Mouse (Mus musculus): ENCODE data around the gene Kcnc3. TPM values are rescaled to one million over a fixed set of nuclear protein-coding genes. Genes with fewer than 3 reads are reported as not detected.

The Kcnc3 gene
- polyA plus RNA-seq, 1 experiment from 2014 or later = 1.7 TPM

GRCm38 (mm10) chr7:44550409-44550678 is 40.1 kb upstream of the Kcnc3 start:
- Histone ChIP-seq H3K27me3 (ENCODE audit: control insufficient read depth, insufficient read depth, low read length) (no peaks in the 10 kb centered on the region), H3K9ac (ENCODE audit: low read length) (no peak overlapping the region), H3K4me2 (ENCODE audit: low read depth) (no peak overlapping the region), H3K4me1 (ENCODE audit: control insufficient read depth, insufficient read depth, low read length) (peaks cover 13% of the 10 kb centered on the region), H3K27ac (ENCODE audit: low read depth, low read length) (no peak overlapping the region), H3K9me3 (ENCODE audit: control insufficient read depth, low read length) (0 out of 2 replicates have a peak, but pooled peaks cover 2% of the 10 kb centered on the region), H3K4me3 (ENCODE audit: low read depth, low read length) (no peak overlapping the region), H3K36me3 (ENCODE audit: control insufficient read depth, insufficient read depth, low read length) (peaks cover 9% of the 10 kb centered on the region; the same call in 1 of the 2 replicates)
- DNase-seq (ENCODE audit: low spot score) = no peak
- WGBS = 96% methylated on average over 12 of the region's 12 CpGs
- ATAC-seq (ENCODE audit: insufficient read depth, low FRiP score, low TSS enrichment) = no peak

- WGBS = 93% methylated on average over 21 of the region's 21 CpGs
- ATAC-seq (ENCODE audit: insufficient read depth, low FRiP score, low TSS enrichment) = no peak
- DNase-seq (ENCODE audit: low spot score) = no peak
Observed at GRCm38 (mm10) chr7:44551301-44551700, 39.2 kb upstream of the Kcnc3 start.

GRCm38 (mm10) chr7:44551731-44552130 is 38.7 kb upstream of the Kcnc3 start:
- Histone ChIP-seq H3K4me3 (ENCODE audit: low read depth, low read length) (no peak overlapping the region), H3K9me3 (ENCODE audit: control insufficient read depth, low read length) (no peaks in the 10 kb centered on the region), H3K4me2 (ENCODE audit: low read depth) (no peak overlapping the region), H3K4me1 (ENCODE audit: control insufficient read depth, insufficient read depth, low read length) (peaks cover 13% of the 10 kb centered on the region), H3K27me3 (ENCODE audit: control insufficient read depth, insufficient read depth, low read length) (no peaks in the 10 kb centered on the region), H3K36me3 (ENCODE audit: control insufficient read depth, insufficient read depth, low read length) (peaks cover 9% of the 10 kb centered on the region; the same call in 1 of the 2 replicates), H3K27ac (ENCODE audit: low read depth, low read length) (no peak overlapping the region), H3K9ac (ENCODE audit: low read length) (no peak overlapping the region)
- WGBS = 81% methylated on average over 22 of the region's 22 CpGs
- no peak for ATAC-seq (ENCODE audit: insufficient read depth, low FRiP score, low TSS enrichment)
- DNase-seq (ENCODE audit: low spot score) = no peak

More at GRCm38 (mm10) chr7:44551301-44551700, 39.2 kb upstream of the Kcnc3 start:
- H3K4me3 ChIP-seq (ENCODE audit: low read depth, low read length) = no peak overlapping the region
- peaks cover 13% of the 10 kb centered on the region for H3K4me1 ChIP-seq (ENCODE audit: control insufficient read depth, insufficient read depth, low read length)
- H3K27me3 ChIP-seq (ENCODE audit: control insufficient read depth, insufficient read depth, low read length) = no peaks in the 10 kb centered on the region
- peaks cover 9% of the 10 kb centered on the region; the same call in 1 of the 2 replicates for H3K36me3 ChIP-seq (ENCODE audit: control insufficient read depth, insufficient read depth, low read length)
- no peak overlapping the region for H3K9ac ChIP-seq (ENCODE audit: low read length)
- H3K27ac ChIP-seq (ENCODE audit: low read depth, low read length) = no peak overlapping the region
- H3K4me2 ChIP-seq (ENCODE audit: low read depth) = no peak overlapping the region
- H3K9me3 ChIP-seq (ENCODE audit: control insufficient read depth, low read length) = no peaks in the 10 kb centered on the region

- no peaks in the 10 kb centered on the region for H3K9me3 ChIP-seq (ENCODE audit: control insufficient read depth, low read length)
- WGBS = 86% methylated on average over 31 of the region's 31 CpGs
- no peak for DNase-seq (ENCODE audit: low spot score)
- no peak for ATAC-seq (ENCODE audit: insufficient read depth, low FRiP score, low TSS enrichment)
- peaks cover 12% of the 10 kb centered on the region for H3K4me1 ChIP-seq (ENCODE audit: control insufficient read depth, insufficient read depth, low read length)
- H3K4me3 ChIP-seq (ENCODE audit: low read depth, low read length) = peak overlapping the region; percentile 81; the same call in 1 of the 2 replicates
- H3K9ac ChIP-seq (ENCODE audit: low read length) = no peak overlapping the region
- H3K36me3 ChIP-seq (ENCODE audit: control insufficient read depth, insufficient read depth, low read length) = peaks cover 9% of the 10 kb centered on the region; the same call in 1 of the 2 replicates
- H3K4me2 ChIP-seq (ENCODE audit: low read depth) = peak overlapping the region; percentile 57; the same call in 1 of the 2 replicates
- no peak overlapping the region for H3K27ac ChIP-seq (ENCODE audit: low read depth, low read length)
- no peaks in the 10 kb centered on the region for H3K27me3 ChIP-seq (ENCODE audit: control insufficient read depth, insufficient read depth, low read length)
Observed at GRCm38 (mm10) chr7:44552141-44552908, 38.1 kb upstream of the Kcnc3 start.

- peak overlapping the region; percentile 84 for H3K27ac ChIP-seq (ENCODE audit: low read depth, low read length)
- ATAC-seq (ENCODE audit: insufficient read depth, low FRiP score, low TSS enrichment) (peak; percentile 81), DNase-seq (ENCODE audit: low spot score) (peak; percentile 93)
- WGBS = under 1% methylated on average over 32 of the region's 32 CpGs
- peaks cover 3% of the 10 kb centered on the region; the same call in 1 of the 2 replicates for H3K4me1 ChIP-seq (ENCODE audit: control insufficient read depth, insufficient read depth, low read length)
- H3K9ac ChIP-seq (ENCODE audit: low read length) = peak overlapping the region; percentile 61
- H3K4me3 ChIP-seq (ENCODE audit: low read depth, low read length) = peak overlapping the region; percentile 81
- H3K27me3 ChIP-seq (ENCODE audit: control insufficient read depth, insufficient read depth, low read length) = no peaks in the 10 kb centered on the region
- peak overlapping the region; percentile 57 for H3K4me2 ChIP-seq (ENCODE audit: low read depth)
- H3K9me3 ChIP-seq (ENCODE audit: control insufficient read depth, low read length) = no peaks in the 10 kb centered on the region
- peaks cover 9% of the 10 kb centered on the region; the same call in 1 of the 2 replicates for H3K36me3 ChIP-seq (ENCODE audit: control insufficient read depth, insufficient read depth, low read length)
Observed at GRCm38 (mm10) chr7:44553196-44553764, 37.2 kb upstream of the Kcnc3 start.

GRCm38 (mm10) chr7:44553826-44554225 is 36.6 kb upstream of the Kcnc3 start, which contains the start of gene Nr1h2:
Nr1h2 (minus strand) TSS chr7:44553951.
- Histone ChIP-seq H3K27ac (ENCODE audit: low read depth, low read length) (peak within 1 kb of the TSS; percentile 84), H3K4me3 (ENCODE audit: low read depth, low read length) (peak within 1 kb of the TSS; percentile 81), H3K27me3 (ENCODE audit: control insufficient read depth, insufficient read depth, low read length) (no peaks in the 10 kb centered on the region), H3K4me1 (ENCODE audit: control insufficient read depth, insufficient read depth, low read length) (peaks cover 3% of the 10 kb centered on the region; the same call in 1 of the 2 replicates), H3K36me3 (ENCODE audit: control insufficient read depth, insufficient read depth, low read length) (peaks cover 9% of the 10 kb centered on the region; the same call in 1 of the 2 replicates), H3K9me3 (ENCODE audit: control insufficient read depth, low read length) (no peaks in the 10 kb centered on the region), H3K9ac (ENCODE audit: low read length) (peak within 1 kb of the TSS; percentile 61), H3K4me2 (ENCODE audit: low read depth) (peak within 1 kb of the TSS; percentile 57)
- DNase-seq (ENCODE audit: low spot score) (peak; percentile 97), ATAC-seq (ENCODE audit: insufficient read depth, low FRiP score, low TSS enrichment) (peak; percentile 76)
- under 1% methylated on average over 22 of the region's 22 CpGs for WGBS

- DNase-seq (ENCODE audit: low spot score) = no peak
- 68% methylated on average over 2 of the region's 2 CpGs for whole genome bisulfite sequencing
Observed at GRCm38 (mm10) chr7:44557629-44558028, 32.8 kb upstream of the Kcnc3 start.

GRCm38 (mm10) chr7:44560435-44561400 is 29.7 kb upstream of the Kcnc3 start:
- 56% methylated on average over 18 of the region's 18 CpGs for WGBS

More at GRCm38 (mm10) chr7:44557629-44558028, 32.8 kb upstream of the Kcnc3 start:
- no peaks in the 10 kb centered on the region for H3K9me3 ChIP-seq (ENCODE audit: control insufficient read depth, low read length)
- no peak overlapping the region for H3K27ac ChIP-seq (ENCODE audit: low read depth, low read length)
- no peak overlapping the region for H3K4me2 ChIP-seq (ENCODE audit: low read depth)
- no peaks in the 10 kb centered on the region for H3K27me3 ChIP-seq (ENCODE audit: control insufficient read depth, insufficient read depth, low read length)
- H3K9ac ChIP-seq (ENCODE audit: low read length) = no peak overlapping the region
- no peaks in the 10 kb centered on the region for H3K36me3 ChIP-seq (ENCODE audit: control insufficient read depth, insufficient read depth, low read length)
- peaks cover 3% of the 10 kb centered on the region; the same call in 1 of the 2 replicates for H3K4me1 ChIP-seq (ENCODE audit: control insufficient read depth, insufficient read depth, low read length)
- ATAC-seq (ENCODE audit: insufficient read depth, low FRiP score, low TSS enrichment) = no peak
- H3K4me3 ChIP-seq (ENCODE audit: low read depth, low read length) = no peak overlapping the region

More at GRCm38 (mm10) chr7:44560435-44561400, 29.7 kb upstream of the Kcnc3 start:
- Histone ChIP-seq H3K9ac (ENCODE audit: low read length) (no peak overlapping the region), H3K4me1 (ENCODE audit: control insufficient read depth, insufficient read depth, low read length) (no peaks in the 10 kb centered on the region), H3K4me2 (ENCODE audit: low read depth) (no peak overlapping the region), H3K27me3 (ENCODE audit: control insufficient read depth, insufficient read depth, low read length) (no peaks in the 10 kb centered on the region), H3K36me3 (ENCODE audit: control insufficient read depth, insufficient read depth, low read length) (no peaks in the 10 kb centered on the region), H3K9me3 (ENCODE audit: control insufficient read depth, low read length) (no peaks in the 10 kb centered on the region), H3K27ac (ENCODE audit: low read depth, low read length) (no peak overlapping the region), H3K4me3 (ENCODE audit: low read depth, low read length) (no peak overlapping the region)
- ATAC-seq (ENCODE audit: insufficient read depth, low FRiP score, low TSS enrichment) = no peak
- DNase-seq (ENCODE audit: low spot score) = peak; percentile 84

Measured in neural tube, embryonic 11.5 days (tissue).